Mouse (Mus musculus) erythroblast, embryonic 14.5 days (primary cell): ENCODE results near the gene Atf6.

ENCODE experiments used
- GATA1 ChIP-seq: IDR thresholded peaks from 2 replicates; pipeline ENCODE4 v1.6.1; 2012; ENCODE audit warnings: low read length, inconsistent platforms, mixed read lengths
- TAL1 ChIP-seq: IDR thresholded peaks from 3 replicates; pipeline ENCODE4 v1.6.1; 2012; ENCODE audit warnings: low read length, inconsistent platforms, mixed read lengths

- no peak for TF ChIP-seq TAL1
- TF ChIP-seq GATA1 = no peak
These were observed 48.1 kb upstream of the Atf6 start for GRCm38 (mm10) chr1:170915657-170916056.
